Mouse (Mus musculus) adrenal gland, postnatal 36 days (tissue): Measurements from ENCODE around the gene Dcdc2b. TPM values are rescaled to one million over a fixed set of nuclear protein-coding genes. Genes with fewer than 3 reads are reported as not detected.

Experiments used
- DNase-seq, 2 experiments: peaks; one replicate each; pipeline ENCODE4 v3.0.0; 2021; ENCODE audit warnings: mixed read lengths in 1 of 2
- total RNA-seq, 2 experiments: library from RNA; stranded (reverse); gene quantifications; 2 replicates each; pipeline ENCODE4 v1.2.3; 2021

The Dcdc2b gene
- total RNA-seq, 2 experiments from 2014 or later, result 0.73 to 2.6 TPM

DNA sequence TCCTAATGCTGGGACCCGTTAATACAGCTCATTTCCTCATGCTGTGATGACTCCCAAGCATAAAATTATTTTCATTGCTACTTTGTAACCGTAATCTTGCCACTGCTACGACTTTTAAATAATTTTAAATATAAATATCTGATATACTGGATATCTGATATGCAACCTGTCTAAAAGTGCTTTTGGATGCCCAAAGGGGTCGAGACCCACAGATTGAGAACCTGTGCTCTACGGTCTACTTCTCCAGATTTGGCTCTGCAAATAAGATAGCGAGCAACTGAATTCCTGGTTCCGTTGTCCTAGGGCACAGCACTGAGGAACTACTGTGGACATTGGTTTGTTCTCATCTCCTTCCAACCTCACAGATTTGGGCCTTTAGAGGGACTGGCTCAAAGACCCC, 36.4 kb downstream of the Dcdc2b start:
- DNase-seq, result no peak

DNA sequence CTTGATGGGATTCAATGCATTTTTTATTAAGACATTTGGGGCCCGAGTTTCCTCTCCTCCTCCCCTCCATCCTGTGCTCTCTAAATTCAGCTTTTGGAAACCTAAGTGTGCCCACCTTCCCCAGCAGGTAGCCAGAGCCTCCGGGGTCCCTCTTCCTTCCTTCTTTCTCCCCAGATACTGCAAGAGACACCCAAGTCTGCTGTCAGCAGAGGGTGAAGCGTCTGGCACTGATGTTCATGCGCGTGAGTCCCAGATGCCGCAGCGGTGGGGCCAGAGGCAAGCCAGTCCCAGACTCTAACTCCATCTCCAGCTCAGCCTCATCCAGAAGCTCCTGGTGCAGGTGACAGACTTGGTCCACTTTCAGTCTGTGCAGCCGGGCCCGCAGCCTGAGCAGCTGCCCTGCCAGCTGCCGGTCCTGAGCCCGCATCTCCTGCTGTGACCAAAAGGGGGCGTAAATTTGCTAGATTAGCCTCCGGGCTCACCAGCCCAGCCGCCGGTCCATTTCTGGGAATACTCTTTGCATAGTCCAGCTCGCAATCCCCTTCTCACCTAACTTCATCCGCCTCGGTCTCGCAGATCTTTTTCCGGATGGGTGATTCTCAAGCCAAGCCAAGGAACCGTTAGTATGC, 37.1 kb downstream of the Dcdc2b start:
- peak; percentile 87 to 88 for DNase-seq

DNA sequence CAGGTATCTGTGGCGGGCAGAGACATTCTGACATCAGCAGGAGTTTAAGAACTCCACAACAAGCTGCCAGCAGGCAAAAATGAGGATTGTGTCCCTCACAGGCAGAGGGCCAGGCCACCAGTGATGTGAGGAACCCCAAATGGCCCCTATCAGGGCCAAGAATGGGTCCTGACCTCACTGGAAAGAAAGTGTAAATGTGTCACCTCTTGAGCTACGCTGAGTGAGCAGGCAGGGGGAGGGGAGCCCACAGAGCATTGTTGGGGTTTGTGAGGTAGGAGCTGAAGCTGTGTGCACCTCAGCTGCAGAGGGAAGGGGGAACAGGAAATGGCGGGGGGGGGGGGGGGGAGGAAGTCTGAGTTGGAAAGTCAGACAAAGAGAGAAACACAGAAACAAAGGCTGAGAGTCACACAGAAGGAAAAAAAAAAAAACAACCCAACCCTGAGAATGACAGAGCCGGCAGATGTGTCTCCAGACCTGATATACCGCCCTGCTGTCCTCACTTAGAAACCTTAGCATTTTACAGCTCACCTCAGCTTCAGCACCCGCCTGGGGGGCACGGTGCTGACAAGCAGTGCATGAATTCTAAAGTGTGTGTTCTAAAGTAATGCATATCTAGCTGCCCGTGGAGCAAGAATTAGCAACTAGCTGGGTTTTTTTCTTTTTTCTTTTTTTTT, 38.7 kb downstream of the Dcdc2b start:
- DNase-seq, result peak; percentile 22 to 39

DNA sequence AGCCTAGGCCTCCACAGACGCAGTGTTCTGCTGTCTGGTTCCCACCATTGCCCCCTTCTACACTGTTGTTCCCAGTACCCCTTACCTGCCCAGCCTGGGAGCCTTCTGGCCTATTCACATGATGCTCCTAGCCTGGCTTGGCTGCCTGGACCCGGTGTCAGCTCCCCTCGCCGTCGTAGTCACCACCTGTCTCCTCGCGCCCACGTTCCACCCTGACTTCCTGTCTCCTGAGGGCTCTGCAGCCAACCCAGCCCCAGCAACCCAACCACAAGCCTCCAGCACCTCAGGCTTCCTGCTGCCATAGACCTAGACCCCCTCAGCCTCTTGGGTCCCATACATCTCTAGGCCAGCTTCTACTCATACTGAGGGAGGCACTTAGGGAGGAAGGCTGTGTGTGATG, 40.6 kb downstream of the Dcdc2b start, which contains the start of gene Lck:
Gene Lck (minus strand): TSS at position 212 of the 400 bp plus-strand sequence.
- no peak for DNase-seq

DNA sequence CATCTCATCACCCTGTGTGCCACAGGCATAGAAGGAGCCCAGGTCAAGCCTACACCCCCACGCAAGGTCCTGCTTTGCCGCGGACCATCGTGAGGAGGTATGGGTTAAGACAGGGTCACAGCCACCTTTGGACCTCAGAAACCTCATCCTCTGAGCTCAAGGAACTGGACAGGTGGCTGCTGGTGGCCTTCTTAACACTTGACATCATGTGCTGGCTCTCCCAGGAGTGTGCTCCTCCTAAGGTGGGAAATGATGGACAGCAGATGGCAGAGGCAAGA, 41.0 kb downstream of the Dcdc2b start:
- DNase-seq, result no peak

DNA sequence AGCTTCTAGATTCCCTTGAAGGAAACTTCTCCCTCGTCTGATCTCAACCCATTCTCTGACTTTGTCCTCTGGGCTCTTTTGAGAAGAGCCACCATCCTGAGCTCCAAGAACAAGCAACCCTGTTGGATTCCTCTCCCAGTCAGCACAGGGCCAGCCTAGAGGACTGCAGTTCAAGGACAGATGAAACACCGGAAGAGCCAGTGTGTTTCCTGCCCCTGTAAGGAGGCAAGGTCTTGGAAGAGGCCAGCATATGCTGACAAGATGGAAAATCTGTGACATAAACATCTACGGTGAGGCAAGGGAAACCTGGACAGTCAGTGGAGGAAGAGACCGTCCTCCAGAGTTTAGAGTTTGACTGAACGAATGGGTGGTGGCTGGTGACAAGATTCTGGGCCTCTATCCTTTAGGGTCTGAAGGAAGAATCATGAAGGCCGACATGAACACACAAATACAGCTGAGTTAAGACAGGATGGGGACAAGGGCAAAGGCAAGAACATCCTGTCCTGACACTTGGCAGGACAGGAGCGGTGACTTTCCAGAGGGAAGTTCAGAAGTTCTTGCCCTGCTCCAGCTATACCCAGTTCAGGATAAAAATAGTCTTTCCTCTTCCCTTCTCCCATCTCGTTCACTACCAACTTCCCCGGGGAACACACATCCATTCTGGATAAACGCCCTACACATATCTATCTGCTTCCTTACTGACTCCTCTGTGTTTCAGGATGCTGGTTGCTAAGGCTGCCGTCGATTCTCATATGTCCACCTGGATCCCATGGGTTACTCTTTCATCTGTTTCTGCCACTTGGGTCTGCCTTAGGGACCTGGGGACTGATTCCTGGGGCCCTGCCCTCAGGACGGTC, 41.6 kb downstream of the Dcdc2b start:
- DNase-seq, result peak in 1 of 2 experiments; percentile 22

DNA sequence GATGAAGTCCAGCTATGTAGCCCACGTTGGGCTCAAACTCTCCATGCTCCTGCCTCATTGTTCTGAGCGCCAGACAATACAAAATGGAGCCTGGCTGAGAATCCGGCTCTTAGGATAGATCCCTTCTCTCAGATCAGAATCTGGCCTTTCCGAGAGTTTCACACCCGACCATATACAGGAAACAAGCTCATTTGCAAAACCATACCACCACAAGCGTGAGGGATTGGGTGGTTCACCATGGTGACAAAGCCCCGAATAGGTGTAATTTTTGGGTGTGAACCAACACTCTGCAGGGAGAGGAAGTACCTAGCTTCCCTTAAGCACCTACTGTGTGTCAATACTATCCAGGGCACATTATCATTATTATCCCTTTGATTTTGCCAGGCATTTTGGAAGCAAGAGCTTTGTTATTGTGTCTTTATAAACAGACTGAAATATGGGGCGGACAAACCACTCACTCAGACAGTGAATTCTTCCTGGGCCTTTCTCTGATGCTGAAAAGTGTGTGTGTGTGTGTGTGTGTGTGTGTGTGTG, 42.4 kb downstream of the Dcdc2b start:
- no peak for DNase-seq

DNA sequence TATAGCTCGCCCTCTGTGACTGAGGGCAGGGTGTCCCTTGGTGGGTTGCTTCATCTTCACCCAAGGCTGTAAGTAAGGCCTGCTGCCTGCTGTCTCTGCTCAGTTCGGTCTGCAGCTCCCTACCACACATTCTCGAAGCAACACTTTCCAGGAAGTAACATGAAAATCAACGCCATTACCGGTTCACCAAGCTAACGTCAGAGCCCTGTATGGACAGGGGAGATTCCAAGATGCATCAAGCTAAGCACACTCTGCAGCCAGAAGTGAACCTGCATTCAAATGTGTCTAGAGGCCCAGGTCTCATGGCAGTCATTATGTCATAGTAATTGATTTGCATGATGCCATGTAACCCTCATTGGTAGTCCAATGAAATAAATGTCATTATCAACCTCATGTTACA, 44.0 kb downstream of the Dcdc2b start:
- DNase-seq, result no peak

DNA sequence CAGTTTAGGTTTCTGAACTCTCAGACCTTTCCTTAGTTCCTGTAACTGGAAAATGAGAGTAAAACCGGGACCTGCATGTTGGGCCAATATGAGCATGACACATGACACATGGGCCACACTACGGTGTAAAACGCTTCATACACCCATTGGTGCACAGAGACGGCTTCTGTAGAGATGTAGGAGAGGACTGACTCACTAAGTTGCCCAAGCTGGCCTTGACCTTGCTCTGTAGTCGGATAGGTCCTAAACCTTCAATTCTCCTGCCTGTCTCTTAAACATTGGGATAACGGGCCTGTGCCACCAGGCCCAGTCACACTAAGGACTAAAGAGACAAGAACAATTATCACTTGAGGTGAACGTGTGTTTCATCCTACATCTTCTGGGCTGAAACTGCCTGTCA, 45.7 kb downstream of the Dcdc2b start:
- DNase-seq, result peak in 1 of 2 experiments; percentile 57

DNA sequence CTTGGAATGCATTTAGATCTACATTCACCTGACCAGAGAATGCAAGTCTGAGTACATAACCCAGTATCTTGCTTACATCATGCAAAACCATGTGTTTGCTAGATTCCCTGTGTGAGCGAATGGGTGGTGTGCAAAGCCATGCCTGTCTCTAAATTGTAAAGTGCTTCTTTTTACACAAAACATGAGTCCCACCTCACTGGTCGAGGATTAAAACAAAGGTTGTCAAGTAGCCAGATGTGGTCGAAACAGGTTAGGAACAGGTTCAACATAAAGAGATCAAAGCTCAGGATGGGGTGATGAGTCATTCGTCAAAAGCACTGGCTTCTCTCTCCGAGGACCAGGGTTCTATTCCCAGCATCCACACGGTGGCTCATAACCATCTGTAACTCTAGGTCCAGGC, 48.9 kb downstream of the Dcdc2b start:
- DNase-seq, result no peak

DNA sequence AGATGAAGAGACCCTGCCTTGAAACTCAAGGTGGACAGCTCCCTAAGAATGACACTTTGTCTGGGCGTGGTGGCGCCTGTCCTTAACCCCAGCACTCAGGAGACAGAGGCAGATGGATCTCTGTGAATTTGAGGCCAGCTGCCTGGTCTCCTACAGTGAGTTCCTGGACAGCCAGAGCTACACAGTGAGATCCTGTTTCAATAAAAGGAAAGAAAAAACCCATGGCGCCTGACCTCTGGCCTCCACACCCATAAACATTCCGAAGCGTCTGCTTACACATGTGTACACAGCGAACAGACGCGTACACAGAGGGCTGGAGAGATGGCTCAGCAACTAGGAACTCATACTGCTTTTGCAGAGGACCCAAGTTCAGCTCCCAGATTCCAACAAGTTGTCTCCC, 50.3 kb downstream of the Dcdc2b start:
- DNase-seq, result no peak

DNA sequence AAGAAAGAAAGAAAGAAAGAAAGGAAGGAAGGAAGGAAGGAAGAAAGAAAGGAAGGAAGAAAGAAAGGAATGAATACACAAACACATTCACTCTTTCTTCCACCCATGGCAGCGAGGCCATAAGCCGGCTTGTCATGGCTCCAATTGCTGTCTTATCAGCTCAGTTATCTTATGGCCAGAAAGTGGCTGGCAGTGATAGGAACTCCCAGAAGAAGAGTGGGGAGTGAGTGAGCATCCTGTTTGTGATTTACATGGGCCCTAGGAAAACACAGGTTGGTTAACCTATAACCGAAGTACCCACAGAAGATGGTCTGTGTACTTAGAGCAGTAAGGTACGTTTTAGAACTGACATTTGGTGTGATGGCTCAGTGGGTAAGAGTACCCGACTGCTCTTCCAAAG, 52.9 kb downstream of the Dcdc2b start:
- no peak for DNase-seq

Other genes starting within 250 kb of the Dcdc2b start
- gene Zbtb8a, start 236.1 kb downstream of the Dcdc2b start, total RNA-seq, result 1 to 10 TPM; 6.1 to 9.8 TPM
- gene Zbtb8b, start 173.4 kb downstream of the Dcdc2b start, total RNA-seq, result under 1 TPM; 0.10 to 0.13 TPM
- gene Bsdc1, start 152.7 kb downstream of the Dcdc2b start, total RNA-seq, result 10 to 100 TPM; 58.1 to 69.5 TPM
- gene Tssk3, start 123.2 kb downstream of the Dcdc2b start, total RNA-seq, result not detected
- gene Fam229a, start 123.1 kb downstream of the Dcdc2b start, total RNA-seq, result not detected
- 10 to 100 TPM; 53.0 to 56.9 TPM for gene Marcksl1, start 100.7 kb downstream of the Dcdc2b start, total RNA-seq
- 10 to 100 TPM; 49.2 to 59.8 TPM for gene Hdac1, start 71.5 kb downstream of the Dcdc2b start, total RNA-seq
- 1 to 10 TPM; 2.7 to 5.2 TPM for gene Lck, start 40.6 kb downstream of the Dcdc2b start, total RNA-seq
- 10 to 100 TPM; 41.9 to 46.2 TPM for gene Fam167b, start 35.7 kb downstream of the Dcdc2b start, total RNA-seq
- 100 to 1,000 TPM; 187 to 192 TPM for gene Eif3i, start 13.6 kb downstream of the Dcdc2b start, total RNA-seq
- 10 to 100 TPM; 93.0 to 96.7 TPM for gene Tmem234, start 13.6 kb downstream of the Dcdc2b start, total RNA-seq
- 10 to 100 TPM; 26.2 to 28.0 TPM for gene Iqcc, start 4.8 kb upstream of the Dcdc2b start, total RNA-seq
- gene Ccdc28b, start 9.7 kb upstream of the Dcdc2b start, total RNA-seq, result 10 to 100 TPM; 32.8 to 34.2 TPM
- gene Txlna, start 26.8 kb upstream of the Dcdc2b start, total RNA-seq, result 10 to 100 TPM; 61.0 to 69.8 TPM
- gene Kpna6, start 58.5 kb upstream of the Dcdc2b start, total RNA-seq, result 10 to 100 TPM; 88.8 to 97.9 TPM
- 10 to 100 TPM; 11.0 to 13.3 TPM for gene Tmem39b, start 82.6 kb upstream of the Dcdc2b start, total RNA-seq
- gene Khdrbs1, start 128.0 kb upstream of the Dcdc2b start, total RNA-seq, result 10 to 100 TPM; 66.0 to 83.9 TPM
- 100 to 1,000 TPM; 311 to 416 TPM for gene Ptp4a2, start 197.0 kb upstream of the Dcdc2b start, total RNA-seq